Mouse (Mus musculus) C2C12 (cell line): Measurements from ENCODE around the gene Rad51b.

Experiments
- CTCF ChIP-seq: IDR thresholded peaks from one replicate; pipeline ENCODE4 v1.5.1; 2011; ENCODE audit not compliant: control insufficient read depth, insufficient read depth, insufficient read length
- USF1 ChIP-seq: IDR thresholded peaks from one replicate; pipeline ENCODE4 v1.6.1; 2011; ENCODE audit warnings: low read depth, mild to moderate bottlenecking, control low read depth, moderate library complexity

DNA sequence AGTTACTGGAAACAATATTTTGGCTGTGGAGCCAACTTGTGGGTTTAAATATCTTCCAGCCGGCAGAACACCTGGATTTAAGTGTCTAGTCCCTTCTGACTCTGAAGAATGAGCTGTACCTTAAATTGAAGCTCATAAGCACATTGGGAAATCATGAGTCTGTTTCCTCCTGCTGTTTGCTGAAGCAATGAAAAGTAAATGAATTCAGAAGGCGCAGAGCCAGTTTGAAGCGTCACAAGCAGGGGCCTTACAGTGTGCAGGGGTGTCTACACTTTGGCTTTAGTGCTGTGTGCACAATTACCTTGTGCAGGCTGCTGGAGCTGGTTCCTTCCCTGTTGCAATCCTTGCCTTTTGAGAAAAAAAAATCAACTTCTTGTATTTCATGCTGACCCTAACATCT lies 305.6 kb downstream of the Rad51b start:
- TF ChIP-seq CTCF: no peak
- TF ChIP-seq USF1: no peak
